8 mouse cellular contexts compared by ENCODE assay signal in genomic region chr1:172261477-172262078, GRCm38 (mm10). TPM values are rescaled to one million over a fixed set of nuclear protein-coding genes. Genes with fewer than 3 reads are reported as not detected.
DNase-seq lines count a peak whose midpoint lies in the region; ATAC-seq and TF ChIP-seq lines count a peak whose summit lies in the region.

Igsf8 (plus strand) TSS chr1:172261641.

- no peak within 1 kb of the TSS for H3K4me3 ChIP-seq in ES-E14 (ENCODE audit: insufficient read depth in 1 of 2, low read depth in 1 of 2, low read length in 2 of 2, poor library complexity in 1 of 2, severe bottlenecking in 1 of 2)
- H3K4me3 ChIP-seq in forebrain, embryonic 11.5 days (ENCODE audit: low read depth, low read length), result no peak within 1 kb of the TSS
- H3K4me3 ChIP-seq in intestine, embryonic 16.5 days (ENCODE audit: low read length), result no peak within 1 kb of the TSS
- H3K4me3 ChIP-seq in midbrain, embryonic 10.5 days, result 0 out of 2 replicates have a peak within 1 kb of the TSS, but pooled peaks have one; percentile 1

- 19% methylated on average over 8 of the region's 8 CpGs for WGBS in forebrain, embryonic 11.5 days
- WGBS in intestine, embryonic 16.5 days, result 61% methylated on average over 8 of the region's 8 CpGs
- WGBS in midbrain, embryonic 10.5 days, result 33% methylated on average over 8 of the region's 8 CpGs

- peaks cover 4% of the 10 kb centered on the region in 2 experiments; a peak in 2 of 4 replicates for H3K4me1 ChIP-seq in ES-E14 (ENCODE audit: control insufficient read depth in 2 of 2, insufficient read depth in 2 of 2, low read length in 2 of 2, poor library complexity in 1 of 2)
- H3K4me1 ChIP-seq in forebrain, embryonic 11.5 days (replicated peaks; ENCODE audit: control insufficient read depth, insufficient read depth, low read length), result no peaks in the 10 kb centered on the region
- H3K4me1 ChIP-seq in intestine, embryonic 16.5 days (ENCODE audit: control insufficient read depth, insufficient read depth, low read length), result no peaks in the 10 kb centered on the region
- H3K4me1 ChIP-seq in midbrain, embryonic 10.5 days, result peaks cover 23% of the 10 kb centered on the region

- no peaks in the 10 kb centered on the region for H3K9me3 ChIP-seq in ES-E14 (ENCODE audit: control insufficient read depth, insufficient read depth, low read depth, low read length)
- peaks cover 3% of the 10 kb centered on the region; the same call in 1 of the 2 replicates for H3K9me3 ChIP-seq in forebrain, embryonic 11.5 days (ENCODE audit: control insufficient read depth, low read length)
- H3K9me3 ChIP-seq in intestine, embryonic 16.5 days (ENCODE audit: control insufficient read depth, low read length), result no peaks in the 10 kb centered on the region
- peaks cover 5% of the 10 kb centered on the region for H3K9me3 ChIP-seq in midbrain, embryonic 10.5 days (replicated peaks)

- H3K27ac ChIP-seq in ES-E14 (ENCODE audit: insufficient read depth, low read depth, low read length, poor library complexity, severe bottlenecking), result no peak within 1 kb of the TSS
- H3K27ac ChIP-seq in forebrain, embryonic 11.5 days (ENCODE audit: low read depth, low read length), result peak within 1 kb of the TSS; percentile 79
- no peak within 1 kb of the TSS for H3K27ac ChIP-seq in intestine, embryonic 16.5 days (ENCODE audit: low read length)
- H3K27ac ChIP-seq in midbrain, embryonic 10.5 days (replicated peaks), result peak within 1 kb of the TSS; percentile 83

- H3K9ac ChIP-seq in ES-E14 (ENCODE audit: insufficient read depth, low read depth, low read length, poor library complexity, severe bottlenecking), result no peak within 1 kb of the TSS; the same call in 1 of the 2 replicates
- H3K9ac ChIP-seq in forebrain, embryonic 11.5 days (ENCODE audit: low read length), result no peak within 1 kb of the TSS
- no peak within 1 kb of the TSS for H3K9ac ChIP-seq in intestine, embryonic 16.5 days (ENCODE audit: low read depth, low read length)

- H3K4me2 ChIP-seq in forebrain, embryonic 11.5 days (ENCODE audit: low read depth, low read length, severe bottlenecking), result peak within 1 kb of the TSS; percentile 11; the same call in 1 of the 2 replicates
- H3K4me2 ChIP-seq in intestine, embryonic 16.5 days (ENCODE audit: low read depth, low read length), result no peak within 1 kb of the TSS

- ATAC-seq in forebrain, embryonic 11.5 days (replicated peaks; ENCODE audit: low FRiP score), result peak; percentile 78
- ATAC-seq in intestine, embryonic 16.5 days, result no peak

- intact Hi-C loops in gastrocnemius, postnatal 36 days (cut with DNase I), result no loop called here

- no peaks in the 10 kb centered on the region for H3K27me3 ChIP-seq in forebrain, embryonic 11.5 days (ENCODE audit: control insufficient read depth, insufficient read depth, low read length)
- H3K27me3 ChIP-seq in intestine, embryonic 16.5 days (replicated peaks; ENCODE audit: control insufficient read depth, insufficient read depth, low read length), result no peaks in the 10 kb centered on the region
- no peaks in the 10 kb centered on the region for H3K27me3 ChIP-seq in midbrain, embryonic 10.5 days (ENCODE audit: low read depth, poor library complexity, severe bottlenecking)

- in situ Hi-C loops in ES-E14 (cut with MboI; ENCODE audit: low sequenced_read_pairs in 2 of 2, unreplicated experiment in 2 of 2), result no loop called here

- no peak for DNase-seq in gastrocnemius, postnatal 4 days (ENCODE audit: low spot score in 2 of 2)
- no peak for DNase-seq in gastrocnemius, postnatal 36 days
- no peak for DNase-seq in ES-E14 (ENCODE audit: low read depth, low spot score)
- DNase-seq in forebrain, embryonic 11.5 days (ENCODE audit: low spot score), result no peak
- DNase-seq in midbrain, embryonic 10.5 days (ENCODE audit: low spot score), result no peak
- DNase-seq in gastrocnemius, postnatal 25 days, result no peak
- DNase-seq in testis, postnatal 14 days (ENCODE audit: low spot score), result no peak

- H3K36me3 ChIP-seq in ES-E14 (ENCODE audit: control insufficient read depth, insufficient read depth, low read length, poor library complexity, severe bottlenecking), result no peaks in the 10 kb centered on the region
- H3K36me3 ChIP-seq in forebrain, embryonic 11.5 days (ENCODE audit: control insufficient read depth, insufficient read depth, low read length), result no peaks in the 10 kb centered on the region
- H3K36me3 ChIP-seq in intestine, embryonic 16.5 days (ENCODE audit: control insufficient read depth, insufficient read depth, low read length), result no peaks in the 10 kb centered on the region
- no peaks in the 10 kb centered on the region for H3K36me3 ChIP-seq in midbrain, embryonic 10.5 days

TF ChIP-seq in ES-E14, 5 proteins besides CTCF, POLR2A, EP300 and RAD21:
- no peak for TF ChIP-seq ZNF384 (IDR thresholded peaks at IDR 0.05; ENCODE audit: low read depth, low read length)
- TF ChIP-seq HCFC1 (IDR thresholded peaks at IDR 0.05; ENCODE audit: borderline replicate concordance, insufficient read depth, low read length), result no peak
- TF ChIP-seq CHD2 (IDR thresholded peaks at IDR 0.05; ENCODE audit: low read depth, low read length), result no peak
- TF ChIP-seq ZC3H11A (IDR thresholded peaks at IDR 0.05; ENCODE audit: borderline replicate concordance, low read depth, low read length), result no peak
- no peak for TF ChIP-seq MAFK (IDR thresholded peaks at IDR 0.05; ENCODE audit: insufficient read depth, low read depth, low read length)

RNA-seq across cellular contexts. Expression of gene Igsf8, which starts in this region (rescaled TPM):
- total RNA-seq in gastrocnemius, postnatal 4 days (2021), result 10 to 100 TPM; 24.8 to 26.9 TPM
- total RNA-seq in gastrocnemius, postnatal 36 days (2021), result 1 to 10 TPM; 8.4 to 9.8 TPM
- 43.5 and 108 TPM in 2 replicates for total RNA-seq in ES-E14 (2012; rRNA removed)
- 104 and 122 TPM in 2 replicates for polyA plus RNA-seq in forebrain, embryonic 11.5 days (2014; fragmentation: Nextera tagmentation; extraction: Ambion mirVana)
- polyA plus RNA-seq in intestine, embryonic 16.5 days (2015; fragmentation: Nextera tagmentation; extraction: Ambion mirVana), result 43.1 and 45.2 TPM in 2 replicates
- polyA plus RNA-seq in midbrain, embryonic 10.5 days (2016; fragmentation: Nextera tagmentation; extraction: Ambion mirVana), result 50.2 and 62.4 TPM in 2 replicates
- 10 to 100 TPM in 1 of 2 experiments, 1 to 10 TPM in 1; 9.2 to 10.7 TPM for total RNA-seq in gastrocnemius, postnatal 25 days (2021)

Comparison
In these comparisons a context has a peak if more than half of its experiments do, and no peak if none do; other contexts are left out.
1. H3K27ac ChIP-seq: peak in forebrain, embryonic 11.5 days (single experiment) and midbrain, embryonic 10.5 days (single experiment); none in ES-E14 (single experiment) and intestine, embryonic 16.5 days (single experiment).